Mouse (Mus musculus) liver, adult 2 months (tissue): ENCODE measurements around the gene Cryab. TPM values are rescaled to one million over a fixed set of nuclear protein-coding genes. Genes with fewer than 3 reads are reported as not detected.

Experiments
- DNase-seq: peaks from one replicate; pipeline ENCODE4 v3.0.0-alpha.2; 2011; ENCODE audit warnings: low read depth, low spot score; ENCODE audit errors: extremely low read depth
- H3K27ac ChIP-seq: fragments of 200-500 bp; replicated peaks from 2 replicates; pipeline ENCODE4 v1.5.1; 2012; ENCODE audit warnings: low read depth, mild to moderate bottlenecking, control low read depth, inconsistent platforms, low read length; ENCODE audit not compliant: insufficient read depth
- H3K27me3 ChIP-seq: fragments of 200-500 bp; 2 replicates; pipeline ENCODE4 v1.6.1; 2012; ENCODE audit warnings: mild to moderate bottlenecking, moderate library complexity, low read length, inconsistent platforms; ENCODE audit not compliant: control insufficient read depth, insufficient read depth
- H3K36me3 ChIP-seq: fragments of 200-500 bp; 2 replicates; pipeline ENCODE4 v1.6.1; 2012; ENCODE audit warnings: low read length, inconsistent platforms; ENCODE audit not compliant: control insufficient read depth, insufficient read depth
- H3K4me1 ChIP-seq: fragments of 200-500 bp; 2 replicates; pipeline ENCODE4 v1.6.1; 2011; ENCODE audit warnings: low read length; ENCODE audit not compliant: control insufficient read depth, insufficient read depth
- H3K4me3 ChIP-seq: fragments of 200-500 bp; 2 replicates; pipeline ENCODE4 v1.5.1; 2011; ENCODE audit warnings: low read depth, mild to moderate bottlenecking, control low read depth, low read length, moderate library complexity; ENCODE audit not compliant: insufficient read depth
- H3K79me2 ChIP-seq: fragments of 200-500 bp; 2 replicates; pipeline ENCODE4 v1.6.1; 2012; ENCODE audit warnings: inconsistent platforms, mild to moderate bottlenecking, low read length, moderate library complexity; ENCODE audit not compliant: control insufficient read depth, insufficient read depth
- H3K9ac ChIP-seq: fragments of 200-500 bp; 2 replicates; pipeline ENCODE4 v1.6.1; 2012; ENCODE audit warnings: low read depth, mild to moderate bottlenecking, control low read depth, inconsistent platforms, low read length
- CTCF ChIP-seq: fragments of 200-500 bp; IDR thresholded peaks from 2 replicates; pipeline ENCODE4 v1.5.1; 2011; ENCODE audit warnings: low read depth, low read length, control low read depth
- POLR2A ChIP-seq: fragments of 200-500 bp; IDR thresholded peaks from 2 replicates; pipeline ENCODE4 v1.6.1; 2011; ENCODE audit warnings: low read length, control low read depth; ENCODE audit not compliant: insufficient read depth; ENCODE audit errors: extremely low read depth
- WGBS: fragments of 180-500 bp; shearing (Covaris S2); methylation state at CpG from one replicate; pipeline ENCODE4 v1.1.7; 2018; 5-methylcytosine and 5-hydroxymethylcytosine counted together
- polyA plus RNA-seq: library from polyadenylated mRNA; depleted of rRNA; stranded (reverse); fragments of >200 nt; gene quantifications from 2 replicates; pipeline ENCODE4 v1.2.3, GENCODE M21; 2012
- total RNA-seq: library from RNA; depleted of rRNA; stranded (reverse); fragments of >200 nt; gene quantifications from 2 replicates; pipeline ENCODE4 v1.2.3, GENCODE M21; 2014

The Cryab gene
- total and polyA plus RNA-seq, 2 experiments, result 2.4 to 5.5 TPM

DNA sequence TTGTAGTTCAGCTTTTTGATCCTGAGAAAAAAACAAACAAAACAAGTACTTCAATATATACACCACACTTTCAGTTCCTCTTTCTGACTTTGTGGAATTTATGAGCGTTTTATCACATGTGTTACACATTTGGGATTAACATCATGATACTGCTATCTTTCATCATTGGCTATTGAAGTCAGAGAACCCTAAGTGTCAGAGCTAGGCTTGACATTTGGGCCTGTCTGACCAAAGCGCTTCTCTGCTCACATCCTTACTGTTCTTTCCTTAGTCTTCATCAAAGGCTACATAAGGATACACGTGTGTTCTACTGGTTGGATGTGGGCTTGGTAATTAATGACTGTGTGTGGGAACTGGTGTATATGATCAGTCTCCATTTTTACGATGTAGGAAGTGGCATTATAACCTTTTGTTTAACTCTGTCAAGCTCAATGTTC lies 22.9 kb downstream of the Cryab start:
- 82% methylated on average over 4 of the region's 4 CpGs for WGBS
- no peak for DNase-seq
- Histone ChIP-seq H3K36me3 (no peaks in the 10 kb centered on the region), H3K4me1 (peaks cover 10% of the 10 kb centered on the region; the same call in 1 of the 2 replicates), H3K9ac (no peak overlapping the region), H3K27ac (no peak overlapping the region), H3K79me2 (peaks cover 4% of the 10 kb centered on the region; the same call in 1 of the 2 replicates), H3K4me3 (no peak overlapping the region), H3K27me3 (no peaks in the 10 kb centered on the region)
- TF ChIP-seq CTCF, result no peak
- TF ChIP-seq POLR2A, result no peak

DNA sequence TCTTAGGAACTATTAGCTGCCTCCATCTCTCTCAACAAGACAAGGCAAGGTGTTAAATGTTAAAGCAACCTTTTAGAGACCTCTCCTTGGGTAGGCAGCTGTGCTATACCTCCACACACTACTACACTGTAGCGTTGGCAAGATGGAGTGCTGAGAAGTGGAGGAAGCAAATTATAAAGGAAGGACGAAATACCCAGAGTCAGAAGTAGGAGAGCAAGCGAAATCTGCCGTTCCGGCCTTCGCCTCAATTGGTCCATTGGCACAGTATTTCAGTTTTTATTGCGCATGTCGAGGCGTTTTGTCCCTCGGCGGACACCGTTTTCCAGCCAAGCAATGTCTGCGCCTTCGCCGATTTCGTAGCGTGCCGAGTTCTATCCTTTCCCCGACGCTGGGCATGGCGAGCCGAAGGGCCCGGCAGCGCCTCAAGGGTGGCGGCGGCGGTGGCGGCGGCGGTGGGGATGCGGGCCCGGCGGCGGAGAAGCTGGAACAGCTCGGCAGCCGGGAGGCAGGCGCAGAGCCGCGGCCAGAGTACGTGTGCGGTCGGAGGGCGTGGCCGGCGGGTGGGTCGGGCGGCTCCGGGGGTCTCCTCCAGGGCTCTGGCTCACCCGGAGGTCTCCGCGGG lies 24.0 kb downstream of the Cryab start, which contains the start of the genes Alg9 and 1110032A03Rik:
Gene Alg9, plus strand, starts transcription at position 29 of the 622 bp plus-strand sequence.
Gene 1110032A03Rik, minus strand, starts transcription at position 530 of the 622 bp plus-strand sequence.
- no peak for TF ChIP-seq POLR2A
- no peak for TF ChIP-seq CTCF
- DNase-seq, result peak; percentile 78
- no peaks in the 10 kb centered on the region for H3K27me3 ChIP-seq
- peaks cover 4% of the 10 kb centered on the region; the same call in 1 of the 2 replicates for H3K79me2 ChIP-seq
- peaks cover 1% of the 10 kb centered on the region; the same call in 1 of the 2 replicates for H3K36me3 ChIP-seq
- peak within 1 kb of the TSS; percentile 96 for H3K9ac ChIP-seq
- peak within 1 kb of the TSS; percentile 48 for H3K27ac ChIP-seq
- peak within 1 kb of the TSS; percentile 78 for H3K4me3 ChIP-seq
- under 1% methylated on average over 51 of the region's 51 CpGs for WGBS
- H3K4me1 ChIP-seq, result peaks cover 9% of the 10 kb centered on the region; the same call in 1 of the 2 replicates

DNA sequence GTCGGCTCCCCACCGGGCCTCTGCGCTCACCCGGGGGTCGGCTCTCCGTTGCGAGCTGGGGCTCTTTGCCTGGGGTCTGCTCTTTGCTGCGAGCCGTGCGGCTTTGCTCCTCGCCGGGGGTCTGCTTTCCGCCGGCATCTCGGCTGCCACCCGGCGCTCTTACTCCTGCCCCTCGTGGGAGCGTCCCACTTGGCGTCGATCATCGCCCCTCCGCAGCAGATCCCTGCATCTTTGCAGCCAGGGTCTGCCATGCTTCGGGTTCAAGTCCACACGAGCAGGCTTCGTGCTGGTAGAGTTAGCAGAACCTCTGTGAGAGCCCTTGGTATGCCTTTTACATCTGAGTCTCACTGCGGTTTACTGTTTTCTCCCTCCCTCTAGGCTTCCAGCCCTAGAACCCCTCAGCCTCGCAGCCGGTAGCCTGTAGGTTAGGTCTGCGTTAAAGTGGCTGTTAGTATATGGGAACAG lies 24.6 kb downstream of the Cryab start:
- no peak overlapping the region for H3K27ac ChIP-seq
- H3K9ac ChIP-seq, result peak overlapping the region; percentile 96
- H3K36me3 ChIP-seq, result peaks cover 7% of the 10 kb centered on the region; the same call in 1 of the 2 replicates
- peaks cover 4% of the 10 kb centered on the region; the same call in 1 of the 2 replicates for H3K79me2 ChIP-seq
- no peak for TF ChIP-seq POLR2A
- TF ChIP-seq CTCF, result no peak
- H3K4me1 ChIP-seq, result peaks cover 9% of the 10 kb centered on the region; the same call in 1 of the 2 replicates
- no peaks in the 10 kb centered on the region for H3K27me3 ChIP-seq
- WGBS, result under 1% methylated on average over 30 of the region's 30 CpGs
- peak overlapping the region; percentile 78 for H3K4me3 ChIP-seq
- no peak for DNase-seq

- Histone ChIP-seq H3K4me3 (no peak overlapping the region), H3K79me2 (peaks cover 4% of the 10 kb centered on the region; the same call in 1 of the 2 replicates), H3K27me3 (no peaks in the 10 kb centered on the region), H3K27ac (no peak overlapping the region), H3K36me3 (peaks cover 11% of the 10 kb centered on the region; the same call in 1 of the 2 replicates), H3K9ac (no peak overlapping the region), H3K4me1 (peaks cover 9% of the 10 kb centered on the region; the same call in 1 of the 2 replicates)
- 80% methylated on average over 11 of the region's 11 CpGs for WGBS
- DNase-seq, result no peak
- TF ChIP-seq CTCF (no peak), POLR2A (no peak)
These were observed 25.1 kb downstream of the Cryab start for GRCm38 (mm10) chr9:50776162-50776760.

- peak; percentile 26 for DNase-seq
- Histone ChIP-seq H3K4me1 (no peaks in the 10 kb centered on the region), H3K9ac (no peak overlapping the region), H3K27me3 (no peaks in the 10 kb centered on the region), H3K79me2 (no peaks in the 10 kb centered on the region), H3K4me3 (no peak overlapping the region), H3K27ac (no peak overlapping the region), H3K36me3 (peaks cover 23% of the 10 kb centered on the region)
- 86% methylated on average over 2 of the region's 2 CpGs for WGBS
- peak; percentile 59 for TF ChIP-seq CTCF
- TF ChIP-seq POLR2A, result no peak
These were observed 31.0 kb downstream of the Cryab start for GRCm38 (mm10) chr9:50782155-50782554.
